Mouse (Mus musculus) hindbrain, embryonic 14.5 days (tissue): ENCODE data around the gene Pawr. TPM values are rescaled to one million over a fixed set of nuclear protein-coding genes. Genes with fewer than 3 reads are reported as not detected.
A peak's percentile ranks its signal among the peaks of the same experiment; 100 is the strongest.

ENCODE experiments used
- ATAC-seq: fragments of 200-750 bp; cut with Nextera tagmentation; 2 replicates; pipeline ENCODE4 v1.8.0; 2017; ENCODE audit warnings: moderate number of reproducible peaks, mild to moderate bottlenecking, moderate TSS enrichment, moderate library complexity; ENCODE audit not compliant: low FRiP score
- DNase-seq: peaks from one replicate; pipeline ENCODE4 v3.0.0-alpha.2; 2015; ENCODE audit warnings: low spot score
- H3K27ac ChIP-seq: fragments of 300-500 bp; sonication (generic); 2 replicates; pipeline ENCODE4 v1.5.1; 2014; ENCODE audit warnings: mild to moderate bottlenecking, moderate library complexity
- H3K27me3 ChIP-seq: fragments of 300-500 bp; sonication (generic); 2 replicates; pipeline ENCODE4 v1.6.1; 2014; ENCODE audit warnings: mild to moderate bottlenecking, low read length, mixed read lengths; ENCODE audit not compliant: control insufficient read depth, insufficient read depth
- H3K36me3 ChIP-seq: fragments of 300-500 bp; sonication (generic); replicated peaks from 2 replicates; pipeline ENCODE4 v1.6.1; 2014; ENCODE audit not compliant: control insufficient read depth, insufficient read depth
- H3K4me1 ChIP-seq: fragments of 300-500 bp; sonication (generic); replicated peaks from 2 replicates; pipeline ENCODE4 v1.6.1; 2014; ENCODE audit warnings: antibody characterized with exemption, low read length, mixed read lengths; ENCODE audit not compliant: control insufficient read depth, insufficient read depth
- H3K4me2 ChIP-seq: fragments of 300-500 bp; sonication (generic); replicated peaks from 2 replicates; pipeline ENCODE4 v1.6.1; 2014; ENCODE audit warnings: mild to moderate bottlenecking, moderate library complexity
- H3K4me3 ChIP-seq: fragments of 300-500 bp; sonication (generic); replicated peaks from 2 replicates; pipeline ENCODE4 v1.5.1; 2014; ENCODE audit warnings: mild to moderate bottlenecking, low read length
- H3K9ac ChIP-seq: fragments of 300-500 bp; sonication (generic); 2 replicates; pipeline ENCODE4 v1.6.1; 2014
- H3K9me3 ChIP-seq: fragments of 300-500 bp; sonication (generic); 2 replicates; pipeline ENCODE4 v1.6.1; 2016; ENCODE audit warnings: low read length; ENCODE audit not compliant: control insufficient read depth
- WGBS: fragments of 180-500 bp; shearing (Covaris S2); extraction: QIAGEN DNeasy Blood & Tissue Kit; methylation state at CpG from one replicate; pipeline ENCODE4 v1.1.7; 2014; 5-methylcytosine and 5-hydroxymethylcytosine counted together
- microRNA-seq: library from miRNA; unstranded; fragments of <30 nt; microRNA quantifications from one replicate; pipeline ENCODE4, GENCODE M21; 2016
- polyA plus RNA-seq: library from polyadenylated mRNA; unstranded; fragments of >200 nt; fragmentation: Nextera tagmentation; extraction: Ambion mirVana; gene quantifications from 2 replicates; pipeline ENCODE4 v1.2.1, GENCODE M21; 2014

Gene Pawr
- polyA plus RNA-seq, 1 experiment from 2014 or later = 4.3 TPM

GRCm38 (mm10) chr10:108455883-108456282, 124.0 kb downstream of the Pawr start:
- H3K9me3 ChIP-seq = no peaks in the 10 kb centered on the region
- WGBS = 82% methylated on average over 2 of the region's 2 CpGs
- ATAC-seq (no peak), DNase-seq (peak; percentile 55)
- no peak overlapping the region for H3K4me2 ChIP-seq
- H3K4me1 ChIP-seq = no peaks in the 10 kb centered on the region
- no peak overlapping the region for H3K27ac ChIP-seq
- H3K9ac ChIP-seq = no peak overlapping the region
- no peaks in the 10 kb centered on the region for H3K27me3 ChIP-seq
- H3K4me3 ChIP-seq = no peak overlapping the region
- H3K36me3 ChIP-seq = no peaks in the 10 kb centered on the region

GRCm38 (mm10) chr10:108457054-108457453, 125.1 kb downstream of the Pawr start:
- ATAC-seq = no peak
- Histone ChIP-seq H3K9me3 (no peaks in the 10 kb centered on the region), H3K36me3 (no peaks in the 10 kb centered on the region), H3K4me2 (no peak overlapping the region), H3K9ac (no peak overlapping the region), H3K27ac (no peak overlapping the region), H3K4me1 (no peaks in the 10 kb centered on the region), H3K4me3 (no peak overlapping the region), H3K27me3 (no peaks in the 10 kb centered on the region)
- 96% methylated on average over 2 of the region's 2 CpGs for WGBS
- DNase-seq = no peak

- H3K36me3 ChIP-seq = no peaks in the 10 kb centered on the region
- 66% methylated on average over 2 of the region's 2 CpGs for WGBS
- no peak overlapping the region for H3K4me2 ChIP-seq
- H3K4me3 ChIP-seq = no peak overlapping the region
- no peak for DNase-seq
- H3K4me1 ChIP-seq = no peaks in the 10 kb centered on the region
- no peaks in the 10 kb centered on the region for H3K27me3 ChIP-seq
- no peak for ATAC-seq
- H3K27ac ChIP-seq = no peak overlapping the region
- H3K9ac ChIP-seq = no peak overlapping the region
- H3K9me3 ChIP-seq = peaks cover 4% of the 10 kb centered on the region; the same call in 1 of the 2 replicates
Observed at GRCm38 (mm10) chr10:108461862-108462261, 129.9 kb downstream of the Pawr start.

Small RNA genes lying within 50 kb of the gene (microRNA-seq; reads per million reads assigned to microRNA genes)
- gene Gm25591 = not detected

Other genes with a start within 250 kb of the Pawr start
- 64.0 and 69.6 TPM in 2 replicates for gene Ppp1r12a, start 169.9 kb upstream of the Pawr start, polyA plus RNA-seq